Mouse (Mus musculus) G1E (cell line): Measurements from ENCODE around the gene B430218F22Rik. TPM values are rescaled to one million over a fixed set of nuclear protein-coding genes. Genes with fewer than 3 reads are reported as not detected.

Source experiments
- ATAC-seq: 2 replicates; pipeline ENCODE4 v1.8.0; 2016; ENCODE audit warnings: mild to moderate bottlenecking; ENCODE audit not compliant: insufficient number of reproducible peaks, poor library complexity, low FRiP score, severe bottlenecking; ENCODE audit errors: extremely low read depth
- DNase-seq: peaks from one replicate; pipeline ENCODE4 v3.0.0; 2012; ENCODE audit warnings: low spot score
- H3K27me3 ChIP-seq: 2 replicates; pipeline ENCODE4 v1.6.1; 2012; ENCODE audit warnings: mild to moderate bottlenecking, low read length, inconsistent platforms; ENCODE audit not compliant: insufficient read depth
- H3K36me3 ChIP-seq: replicated peaks from 2 replicates; pipeline ENCODE3; 2012; ENCODE audit warnings: mild to moderate bottlenecking, inconsistent platforms
- H3K4me1 ChIP-seq: 2 replicates; pipeline ENCODE4 v1.6.1; 2012; ENCODE audit warnings: low read depth, low read length, inconsistent platforms, mixed read lengths; ENCODE audit not compliant: insufficient read depth
- H3K4me3 ChIP-seq: 2 replicates; pipeline ENCODE4 v1.5.1; 2012; ENCODE audit warnings: low read depth, mild to moderate bottlenecking, inconsistent platforms, low read length, moderate library complexity, mixed read lengths
- H3K9me3 ChIP-seq: replicated peaks from 2 replicates; pipeline ENCODE4 v1.6.1; 2012; ENCODE audit warnings: inconsistent platforms
- CTCF ChIP-seq: IDR thresholded peaks from 2 replicates; pipeline ENCODE4 v1.5.1; 2012; ENCODE audit warnings: low read depth, low read length, inconsistent platforms, mixed read lengths
- GATA1 ChIP-seq: IDR thresholded peaks from 2 replicates; pipeline ENCODE4 v1.6.1; 2012; ENCODE audit warnings: borderline replicate concordance, low read length, inconsistent platforms, mixed read lengths
- GATA2 ChIP-seq: IDR thresholded peaks from 2 replicates; pipeline ENCODE4 v1.6.1; 2012; ENCODE audit warnings: low read depth, low read length, inconsistent platforms, borderline replicate concordance
- POLR2AphosphoS5 ChIP-seq: IDR thresholded peaks from 2 replicates; pipeline ENCODE4 v1.6.1; 2012; ENCODE audit warnings: low read depth, low read length, inconsistent platforms; ENCODE audit not compliant: insufficient replicate concordance
- TAL1 ChIP-seq: conservative IDR thresholded peaks from 2 replicates; pipeline ENCODE4 v1.6.1; 2012; ENCODE audit warnings: low read depth, low read length, inconsistent platforms, mixed read lengths
- polyA plus RNA-seq: library from polyadenylated mRNA; stranded (reverse); fragments of >175 nt; gene quantifications from 2 replicates; pipeline ENCODE4 v1.2.3, GENCODE M21; 2012
- total RNA-seq, 2 experiments: library from RNA; stranded (forward) in 1 of 2; stranded (reverse) in 1 of 2; fragments of 200-1000 nt in 1 of 2; fragments of >200 nt in 1 of 2; fragmentation: Nextera tagmentation in 1 of 2; gene quantifications; 2 replicates each; pipeline ENCODE4 v1.2.3; 2014 to 2017

The B430218F22Rik gene
- total RNA-seq (2014; fragmentation: Nextera tagmentation): not detected in 2 replicates
- total RNA-seq (2017): 0.12 and 0.49 TPM in 2 replicates
- 0.07 TPM in 1 of 2 replicates, not detected in the other for polyA plus RNA-seq

GRCm38 (mm10) chr13:118386511-118387447, at the start of gene B430218F22Rik, which contains the start of gene Mrps30:
Gene B430218F22Rik, plus strand, starts transcription at chr13:118386630.
Gene Mrps30, minus strand, starts transcription at chr13:118387252.
- peak; percentile 97 for ATAC-seq
- H3K9me3 ChIP-seq: no peaks in the 10 kb centered on the region
- no peaks in the 10 kb centered on the region for H3K27me3 ChIP-seq
- peak within 1 kb of the TSS; percentile 98 for H3K4me3 ChIP-seq
- DNase-seq: peak; percentile 77
- TF ChIP-seq GATA2: no peak
- peaks cover 12% of the 10 kb centered on the region for H3K4me1 ChIP-seq
- peaks cover 32% of the 10 kb centered on the region for H3K36me3 ChIP-seq

GRCm38 (mm10) chr13:118350257-118350656, 36.2 kb upstream of the B430218F22Rik start:
- peak; percentile 4 for DNase-seq
- no peak for TF ChIP-seq POLR2AphosphoS5
- no peak for TF ChIP-seq GATA1
- peak; percentile 69 for TF ChIP-seq CTCF
- Histone ChIP-seq H3K4me1 (no peaks in the 10 kb centered on the region), H3K9me3 (no peaks in the 10 kb centered on the region), H3K4me3 (no peak overlapping the region), H3K27me3 (no peaks in the 10 kb centered on the region), H3K36me3 (no peaks in the 10 kb centered on the region)
- 0 out of 2 replicates have a peak, but pooled peaks have one; percentile 31 for ATAC-seq

- no peaks in the 10 kb centered on the region for H3K27me3 ChIP-seq
- ATAC-seq (no peak), DNase-seq (no peak)
- H3K9me3 ChIP-seq: no peaks in the 10 kb centered on the region
- H3K4me1 ChIP-seq: no peaks in the 10 kb centered on the region
- peak overlapping the region; percentile 6; the same call in 1 of the 2 replicates for H3K4me3 ChIP-seq
- no peaks in the 10 kb centered on the region for H3K36me3 ChIP-seq
- TF ChIP-seq GATA1: no peak
- 0 out of 2 replicates have a peak, but pooled peaks have one; percentile 23 for TF ChIP-seq CTCF
- 0 out of 2 replicates have a peak, but pooled peaks have one; percentile 61 for TF ChIP-seq POLR2AphosphoS5
- TF ChIP-seq GATA2: no peak
Measured at GRCm38 (mm10) chr13:118350870-118351269, 35.6 kb upstream of the B430218F22Rik start.

- TF ChIP-seq TAL1 (no peak), POLR2AphosphoS5 (no peak), CTCF (no peak), GATA2 (no peak), GATA1 (no peak)
- no peaks in the 10 kb centered on the region for H3K36me3 ChIP-seq
- DNase-seq (no peak), ATAC-seq (no peak)
- H3K4me1 ChIP-seq: no peaks in the 10 kb centered on the region
- H3K9me3 ChIP-seq: peaks cover 3% of the 10 kb centered on the region
- no peaks in the 10 kb centered on the region for H3K27me3 ChIP-seq
- H3K4me3 ChIP-seq: no peak overlapping the region
Measured at GRCm38 (mm10) chr13:118363342-118363741, 23.1 kb upstream of the B430218F22Rik start.

GRCm38 (mm10) chr13:118365774-118366173, 20.7 kb upstream of the B430218F22Rik start:
- no peak for DNase-seq
- no peak for TF ChIP-seq CTCF
- no peak for TF ChIP-seq GATA2
- no peak for TF ChIP-seq TAL1
- TF ChIP-seq GATA1: no peak
- no peak for TF ChIP-seq POLR2AphosphoS5
- Histone ChIP-seq H3K4me3 (no peak overlapping the region), H3K9me3 (peaks cover 3% of the 10 kb centered on the region), H3K36me3 (peaks cover 2% of the 10 kb centered on the region), H3K27me3 (no peaks in the 10 kb centered on the region), H3K4me1 (no peaks in the 10 kb centered on the region)
- ATAC-seq: peak; percentile 28; the same call in 1 of the 2 replicates

GRCm38 (mm10) chr13:118372871-118373270, 13.6 kb upstream of the B430218F22Rik start:
- ATAC-seq: no peak
- TF ChIP-seq CTCF (no peak), GATA1 (no peak), TAL1 (no peak), GATA2 (no peak), POLR2AphosphoS5 (no peak)
- Histone ChIP-seq H3K4me3 (no peak overlapping the region), H3K9me3 (no peaks in the 10 kb centered on the region), H3K27me3 (no peaks in the 10 kb centered on the region), H3K4me1 (no peaks in the 10 kb centered on the region), H3K36me3 (peaks cover 37% of the 10 kb centered on the region)
- DNase-seq: no peak
